ENCODE assay signal across 24 mouse cellular contexts in the genomic region with DNA sequence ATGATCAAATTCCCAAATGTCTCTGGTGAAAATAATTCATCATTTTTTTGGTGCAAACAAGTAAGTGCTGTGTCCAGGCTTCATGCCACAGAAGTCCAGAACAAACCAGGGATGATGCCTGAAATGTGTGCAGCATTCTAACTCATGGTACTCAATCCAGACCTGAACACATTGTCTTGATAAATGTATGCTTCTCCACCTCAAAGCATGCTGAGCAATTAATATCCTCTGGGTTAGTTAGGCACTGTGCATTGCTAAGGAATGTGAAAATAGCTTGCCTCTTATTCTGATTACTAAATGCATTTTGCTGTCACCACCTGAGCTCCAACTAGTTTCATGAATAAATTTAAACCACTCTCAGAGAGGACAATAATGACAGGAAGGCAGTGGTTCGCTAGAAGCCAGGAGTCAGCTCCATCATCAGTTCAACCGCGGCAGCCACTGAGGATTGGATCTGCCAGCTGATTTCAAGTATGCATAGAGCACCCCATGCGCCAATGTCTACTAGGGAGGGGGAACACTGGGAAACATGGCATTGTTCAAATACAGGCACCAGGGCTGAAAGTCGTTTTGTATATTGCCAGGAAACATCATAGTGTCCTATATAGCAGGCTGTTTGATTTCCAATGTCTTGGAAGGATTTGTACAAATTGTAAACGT. TPM values are rescaled to one million over a fixed set of nuclear protein-coding genes. Genes with fewer than 3 reads are reported as not detected.
DNase-seq lines count a peak whose midpoint lies in the region; ATAC-seq and TF ChIP-seq lines count a peak whose summit lies in the region.
"Had no signal": no experiment of that assay in that cellular context is flagged by ENCODE, and none has a peak within 500 bp of the region (broad histone marks: within the 10 kb centered on the region; RNA-seq: fewer than 3 reads in every experiment).

No protein-coding gene starts in this region.

- peak; percentile 16 for DNase-seq in Muller cell, postnatal 12 days (ENCODE audit: inconsistent ontology term)
- peak; percentile 32 for DNase-seq in brain, embryonic 14.5 days (ENCODE audit: low read depth)
- no peak for DNase-seq in gastrocnemius, postnatal 4 days (ENCODE audit: low spot score in 2 of 2)
- no peak for DNase-seq in gastrocnemius, postnatal 25 days
- no peak for DNase-seq in right cerebral cortex, postnatal 4 days
- DNase-seq: adrenal gland, adult 8-10 months; adrenal gland, postnatal 36 days; cerebellum, adult 11 months; cerebellum, adult 8-10 months; cerebellum, postnatal 14 days; gastrocnemius, adult 2 months; gastrocnemius, postnatal 36 days; heart, adult 18-20 months; heart, postnatal 10 days; heart, postnatal 4 days had no signal

- H3K27ac ChIP-seq in midbrain, embryonic 13.5 days: no peak overlapping the region
- H3K27ac ChIP-seq in midbrain, embryonic 15.5 days: no peak overlapping the region
- peak overlapping the region; percentile 34; the same call in 1 of the 2 replicates for H3K27ac ChIP-seq in hindbrain, embryonic 15.5 days (replicated peaks)
- H3K27ac ChIP-seq: embryonic facial prominence, embryonic 13.5 days; forebrain, embryonic 13.5 days; gastrocnemius, adult 2 months; heart, embryonic 10.5 days had no signal

- no peaks in the 10 kb centered on the region for H3K27me3 ChIP-seq in midbrain, embryonic 13.5 days
- no peaks in the 10 kb centered on the region for H3K27me3 ChIP-seq in midbrain, embryonic 15.5 days (replicated peaks)
- no peaks in the 10 kb centered on the region for H3K27me3 ChIP-seq in hindbrain, embryonic 15.5 days
- H3K27me3 ChIP-seq: CH12.LX; embryonic facial prominence, embryonic 13.5 days; forebrain, embryonic 13.5 days had no signal

- no peak overlapping the region for H3K9ac ChIP-seq in midbrain, embryonic 13.5 days (replicated peaks)
- no peak overlapping the region for H3K9ac ChIP-seq in midbrain, embryonic 15.5 days
- H3K9ac ChIP-seq in hindbrain, embryonic 15.5 days: no peak overlapping the region
- H3K9ac ChIP-seq: embryonic facial prominence, embryonic 13.5 days; forebrain, embryonic 13.5 days had no signal

- no peaks in the 10 kb centered on the region for H3K36me3 ChIP-seq in midbrain, embryonic 13.5 days
- no peaks in the 10 kb centered on the region for H3K36me3 ChIP-seq in midbrain, embryonic 15.5 days (replicated peaks)
- H3K36me3 ChIP-seq in hindbrain, embryonic 15.5 days: no peaks in the 10 kb centered on the region
- H3K36me3 ChIP-seq: embryonic facial prominence, embryonic 13.5 days; heart, embryonic 10.5 days had no signal

- 81% methylated on average over 6 of the region's 6 CpGs for WGBS in midbrain, embryonic 13.5 days
- WGBS in midbrain, embryonic 15.5 days: 68% methylated on average over 6 of the region's 6 CpGs
- 58% methylated on average over 6 of the region's 6 CpGs for WGBS in hindbrain, embryonic 15.5 days

- ATAC-seq in midbrain, embryonic 13.5 days: 0 out of 2 replicates have a peak, but pooled peaks have one; percentile 48
- no peak for ATAC-seq in midbrain, embryonic 15.5 days (replicated peaks)
- ATAC-seq in hindbrain, embryonic 15.5 days (ENCODE audit: low FRiP score, low read depth): no peak
- ATAC-seq: forebrain, embryonic 13.5 days; inflammation-experienced regulatory T-cells, adult 6 months; intestine, postnatal 0 days had no signal

- no peak overlapping the region for H3K4me3 ChIP-seq in midbrain, embryonic 13.5 days (replicated peaks)
- no peak overlapping the region for H3K4me3 ChIP-seq in midbrain, embryonic 15.5 days
- H3K4me3 ChIP-seq in hindbrain, embryonic 15.5 days: no peak overlapping the region
- H3K4me3 ChIP-seq: embryonic facial prominence, embryonic 13.5 days; forebrain, embryonic 13.5 days; gastrocnemius, adult 2 months; heart, embryonic 10.5 days had no signal

- no peak overlapping the region for H3K4me2 ChIP-seq in midbrain, embryonic 13.5 days (replicated peaks)
- H3K4me2 ChIP-seq in midbrain, embryonic 15.5 days: no peak overlapping the region
- H3K4me2 ChIP-seq in hindbrain, embryonic 15.5 days: no peak overlapping the region
- H3K4me2 ChIP-seq: embryonic facial prominence, embryonic 13.5 days; forebrain, embryonic 13.5 days had no signal

- no peaks in the 10 kb centered on the region for H3K4me1 ChIP-seq in midbrain, embryonic 13.5 days (replicated peaks)
- H3K4me1 ChIP-seq in midbrain, embryonic 15.5 days: no peaks in the 10 kb centered on the region
- no peaks in the 10 kb centered on the region for H3K4me1 ChIP-seq in hindbrain, embryonic 15.5 days (replicated peaks)
- H3K4me1 ChIP-seq: embryonic facial prominence, embryonic 13.5 days; forebrain, embryonic 13.5 days; heart, embryonic 10.5 days had no signal

- no peaks in the 10 kb centered on the region for H3K9me3 ChIP-seq in midbrain, embryonic 13.5 days
- no peaks in the 10 kb centered on the region for H3K9me3 ChIP-seq in midbrain, embryonic 15.5 days
- no peaks in the 10 kb centered on the region for H3K9me3 ChIP-seq in hindbrain, embryonic 15.5 days
- H3K9me3 ChIP-seq: embryonic facial prominence, embryonic 13.5 days; forebrain, embryonic 13.5 days; heart, embryonic 10.5 days had no signal

- TF ChIP-seq POLR2A in brain, embryonic 14.5 days (IDR thresholded peaks at IDR 0.05; ENCODE audit: borderline replicate concordance, extremely low read depth, insufficient read depth, insufficient read length, poor library complexity, severe bottlenecking): no peak

- no peak for TF ChIP-seq CTCF in brain, embryonic 14.5 days (IDR thresholded peaks at IDR 0.05; ENCODE audit: borderline replicate concordance, extremely low read depth, insufficient read depth, insufficient read length)

RNA-seq across cellular contexts. Expression of a gene that starts 36.4 kb away (rescaled TPM):
- polyA plus RNA-seq in midbrain, embryonic 13.5 days (2015; fragmentation: Nextera tagmentation; extraction: Ambion mirVana): 53.6 and 58.6 TPM in 2 replicates
- 81.2 and 84.4 TPM in 2 replicates for polyA plus RNA-seq in midbrain, embryonic 15.5 days (2015; fragmentation: Nextera tagmentation; extraction: Ambion mirVana)
- polyA plus RNA-seq in brain, embryonic 14.5 days (2012; rRNA removed): 55.4 and 75.3 TPM in 2 replicates
- 85.2 and 86.4 TPM in 2 replicates for polyA plus RNA-seq in hindbrain, embryonic 15.5 days (2015; fragmentation: Nextera tagmentation; extraction: Ambion mirVana)
- total RNA-seq in gastrocnemius, postnatal 4 days (2021): 10 to 100 TPM; 28.4 to 30.3 TPM
- 10 to 100 TPM; 43.9 to 57.0 TPM for total RNA-seq in gastrocnemius, postnatal 25 days (2021)

Comparison
In these comparisons a context has a peak if more than half of its experiments do, and no peak if none do; other contexts are left out.
1. DNase-seq: peak in Muller cell, postnatal 12 days (single experiment) and brain, embryonic 14.5 days (single experiment); none in gastrocnemius, postnatal 4 days (0 of 2), gastrocnemius, postnatal 25 days (single experiment) and right cerebral cortex, postnatal 4 days (single experiment).